ENCODE assay signal across 12 mouse cellular contexts in the genomic region with DNA sequence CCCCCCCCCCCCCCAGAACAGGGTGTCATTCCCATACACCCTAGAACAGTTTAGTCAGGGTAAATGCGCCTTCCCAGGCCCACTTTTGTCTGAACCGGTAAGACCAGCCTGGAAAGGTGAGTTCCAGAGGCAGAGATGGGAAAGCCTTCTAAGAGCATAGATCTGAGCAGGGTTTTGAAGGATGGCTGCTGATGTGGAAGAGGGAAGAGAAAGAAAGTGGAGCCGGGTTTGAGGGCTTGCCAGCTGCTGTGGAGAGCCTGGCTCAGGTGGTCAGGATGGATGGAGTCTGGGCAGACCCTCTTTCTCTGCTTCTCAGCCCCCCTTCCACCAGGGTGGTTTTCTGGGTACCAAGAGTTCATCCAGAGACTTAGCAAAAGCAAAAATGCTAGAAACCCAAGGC. TPM values are rescaled to one million over a fixed set of nuclear protein-coding genes. Genes with fewer than 3 reads are reported as not detected.
DNase-seq lines count a peak whose midpoint lies in the region; ATAC-seq and TF ChIP-seq lines count a peak whose summit lies in the region.
"Had no signal": no experiment of that assay in that cellular context is flagged by ENCODE, and none has a peak within 500 bp of the region (broad histone marks: within the 10 kb centered on the region; RNA-seq: fewer than 3 reads in every experiment).

No protein-coding gene starts in this region.

- no peak overlapping the region for H3K4me3 ChIP-seq in liver, embryonic 11.5 days (ENCODE audit: low read depth, low read length)
- peak overlapping the region; percentile 43 for H3K4me3 ChIP-seq in forebrain, embryonic 10.5 days
- no peak overlapping the region for H3K4me3 ChIP-seq in intestine, embryonic 16.5 days (ENCODE audit: low read length)
- no peak overlapping the region for H3K4me3 ChIP-seq in midbrain, postnatal 0 days (ENCODE audit: low read depth, low read length)

- WGBS in liver, embryonic 11.5 days = 41% methylated on average over 3 of the region's 3 CpGs
- WGBS in forebrain, embryonic 10.5 days = 19% methylated on average over 3 of the region's 3 CpGs
- WGBS in intestine, embryonic 16.5 days = 65% methylated on average over 3 of the region's 3 CpGs
- WGBS in midbrain, postnatal 0 days = 40% methylated on average over 3 of the region's 3 CpGs

- H3K36me3 ChIP-seq in liver, embryonic 11.5 days (ENCODE audit: control insufficient read depth, insufficient read depth, low read length) = no peaks in the 10 kb centered on the region
- no peaks in the 10 kb centered on the region for H3K36me3 ChIP-seq in forebrain, embryonic 10.5 days (replicated peaks)
- no peaks in the 10 kb centered on the region for H3K36me3 ChIP-seq in intestine, embryonic 16.5 days (ENCODE audit: control insufficient read depth, insufficient read depth, low read length)
- no peaks in the 10 kb centered on the region for H3K36me3 ChIP-seq in midbrain, postnatal 0 days (ENCODE audit: insufficient read depth, low read length)

- peak overlapping the region; percentile 54 for H3K4me2 ChIP-seq in liver, embryonic 11.5 days
- peak overlapping the region; percentile 12; the same call in 1 of the 2 replicates for H3K4me2 ChIP-seq in intestine, embryonic 16.5 days (ENCODE audit: low read depth, low read length)
- H3K4me2 ChIP-seq in midbrain, postnatal 0 days (ENCODE audit: low read depth, low read length, poor library complexity, severe bottlenecking) = peak overlapping the region; percentile 33; the same call in 1 of the 2 replicates

- TF ChIP-seq CTCF in midbrain, postnatal 0 days (IDR thresholded peaks at IDR 0.05) = no peak

- no peak for DNase-seq in liver, embryonic 11.5 days (ENCODE audit: low spot score)
- no peak for DNase-seq in liver
- DNase-seq in forebrain, embryonic 10.5 days (ENCODE audit: extremely low spot score, low spot score) = no peak
- no peak for DNase-seq in midbrain, postnatal 0 days (ENCODE audit: low spot score)
- DNase-seq in cerebellum, postnatal 10 days = no peak
- DNase-seq in frontal cortex, postnatal 10 days (ENCODE audit: low spot score in 2 of 2) = no peak
- DNase-seq in cerebellum, postnatal 36 days = no peak
- DNase-seq: adrenal gland, postnatal 14 days; retina, postnatal 1 day had no signal

- H3K27ac ChIP-seq in liver, embryonic 11.5 days (ENCODE audit: low read depth, low read length) = no peak overlapping the region
- peak overlapping the region; percentile 96 for H3K27ac ChIP-seq in forebrain, embryonic 10.5 days
- no peak overlapping the region for H3K27ac ChIP-seq in intestine, embryonic 16.5 days (ENCODE audit: low read length)
- no peak overlapping the region for H3K27ac ChIP-seq in midbrain, postnatal 0 days (ENCODE audit: low read depth, low read length)
- H3K27ac ChIP-seq: macrophage had no signal

- no peak for ATAC-seq in liver, embryonic 11.5 days (replicated peaks; ENCODE audit: low FRiP score)
- no peak for ATAC-seq in intestine, embryonic 16.5 days
- no peak for ATAC-seq in midbrain, postnatal 0 days (ENCODE audit: low FRiP score)

- no peaks in the 10 kb centered on the region for H3K9me3 ChIP-seq in liver, embryonic 11.5 days (ENCODE audit: control insufficient read depth, low read length)
- H3K9me3 ChIP-seq in forebrain, embryonic 10.5 days = no peaks in the 10 kb centered on the region
- no peaks in the 10 kb centered on the region for H3K9me3 ChIP-seq in intestine, embryonic 16.5 days (ENCODE audit: control insufficient read depth, low read length)
- H3K9me3 ChIP-seq in midbrain, postnatal 0 days (ENCODE audit: low read length) = no peaks in the 10 kb centered on the region
- H3K9me3 ChIP-seq: G1E had no signal

- no peaks in the 10 kb centered on the region for H3K27me3 ChIP-seq in liver, embryonic 11.5 days (replicated peaks; ENCODE audit: control insufficient read depth, insufficient read depth, low read length)
- H3K27me3 ChIP-seq in forebrain, embryonic 10.5 days (ENCODE audit: poor library complexity, severe bottlenecking) = peaks cover 87% of the 10 kb centered on the region
- H3K27me3 ChIP-seq in intestine, embryonic 16.5 days (replicated peaks; ENCODE audit: control insufficient read depth, insufficient read depth, low read length) = no peaks in the 10 kb centered on the region
- H3K27me3 ChIP-seq in midbrain, postnatal 0 days (ENCODE audit: insufficient read depth, low read length) = no peaks in the 10 kb centered on the region

- peaks cover 83% of the 10 kb centered on the region for H3K4me1 ChIP-seq in liver, embryonic 11.5 days (replicated peaks; ENCODE audit: control insufficient read depth, insufficient read depth, low read length)
- H3K4me1 ChIP-seq in forebrain, embryonic 10.5 days = peaks cover 99% of the 10 kb centered on the region
- H3K4me1 ChIP-seq in intestine, embryonic 16.5 days (ENCODE audit: control insufficient read depth, insufficient read depth, low read length) = peaks cover 73% of the 10 kb centered on the region
- H3K4me1 ChIP-seq in midbrain, postnatal 0 days (ENCODE audit: insufficient read depth, low read length) = peaks cover 31% of the 10 kb centered on the region

- 0 out of 2 replicates have a peak overlapping the region, but pooled peaks have one; percentile 4 for H3K9ac ChIP-seq in liver, embryonic 11.5 days (ENCODE audit: low read depth, low read length)
- H3K9ac ChIP-seq in intestine, embryonic 16.5 days (ENCODE audit: low read depth, low read length) = peak overlapping the region; percentile 45; the same call in 1 of the 2 replicates
- H3K9ac ChIP-seq in midbrain, postnatal 0 days (replicated peaks; ENCODE audit: low read length, poor library complexity, severe bottlenecking) = no peak overlapping the region

RNA-seq across cellular contexts. Expression of a gene that starts 55.7 kb away (rescaled TPM):
- polyA plus RNA-seq in liver, embryonic 11.5 days (2014; fragmentation: Nextera tagmentation; extraction: Ambion mirVana) = 125 and 127 TPM in 2 replicates
- polyA plus RNA-seq in forebrain, embryonic 10.5 days (2016; fragmentation: Nextera tagmentation; extraction: Ambion mirVana) = 154 and 158 TPM in 2 replicates
- 75.1 and 87.5 TPM in 2 replicates for polyA plus RNA-seq in intestine, embryonic 16.5 days (2015; fragmentation: Nextera tagmentation; extraction: Ambion mirVana)
- 5.8 and 18.1 TPM in 2 replicates for total RNA-seq in midbrain, postnatal 0 days (2014; rRNA removed)
- 8.4 and 11.3 TPM in 2 replicates for polyA plus RNA-seq in midbrain, postnatal 0 days (2015; fragmentation: Nextera tagmentation; extraction: Ambion mirVana)
